13 mouse cellular contexts compared by ENCODE assay signal in genomic region chr1:177029032-177029431, GRCm38 (mm10).
"Had no signal": no experiment of that assay in that cellular context is flagged by ENCODE, and none has a peak within 500 bp of the region (broad histone marks: within the 10 kb centered on the region; RNA-seq: fewer than 3 reads in every experiment).

No protein-coding gene starts in this region.

- ATAC-seq: midbrain, embryonic 16.5 days had no signal

- H3K9me3 ChIP-seq: midbrain, embryonic 10.5 days; midbrain, embryonic 12.5 days; neural tube, embryonic 12.5 days had no signal

- H3K27ac ChIP-seq: midbrain, embryonic 10.5 days; midbrain, embryonic 12.5 days; neural tube, embryonic 12.5 days had no signal

- H3K9ac ChIP-seq: lung, embryonic 14.5 days; midbrain, embryonic 12.5 days; neural tube, embryonic 12.5 days had no signal

- H3K27me3 ChIP-seq: midbrain, embryonic 12.5 days; neural tube, embryonic 12.5 days had no signal

- H3K4me1 ChIP-seq: neural tube, embryonic 12.5 days had no signal

- H3K4me2 ChIP-seq: lung, embryonic 14.5 days; midbrain, embryonic 12.5 days; neural tube, embryonic 12.5 days had no signal

- H3K4me3 ChIP-seq: midbrain, embryonic 10.5 days; midbrain, embryonic 12.5 days; neural tube, embryonic 12.5 days had no signal

- DNase-seq: lung, adult 18-20 months; lung, embryonic 14.5 days; lung, postnatal 10 days; lung, postnatal 4 days; midbrain, embryonic 14.5 days; right cerebral cortex, postnatal 14 days; thymus, adult 18-20 months; thymus, postnatal 14 days; thymus, postnatal 36 days had no signal
